10 mouse cellular contexts compared by ENCODE assay signal in the genomic region with DNA sequence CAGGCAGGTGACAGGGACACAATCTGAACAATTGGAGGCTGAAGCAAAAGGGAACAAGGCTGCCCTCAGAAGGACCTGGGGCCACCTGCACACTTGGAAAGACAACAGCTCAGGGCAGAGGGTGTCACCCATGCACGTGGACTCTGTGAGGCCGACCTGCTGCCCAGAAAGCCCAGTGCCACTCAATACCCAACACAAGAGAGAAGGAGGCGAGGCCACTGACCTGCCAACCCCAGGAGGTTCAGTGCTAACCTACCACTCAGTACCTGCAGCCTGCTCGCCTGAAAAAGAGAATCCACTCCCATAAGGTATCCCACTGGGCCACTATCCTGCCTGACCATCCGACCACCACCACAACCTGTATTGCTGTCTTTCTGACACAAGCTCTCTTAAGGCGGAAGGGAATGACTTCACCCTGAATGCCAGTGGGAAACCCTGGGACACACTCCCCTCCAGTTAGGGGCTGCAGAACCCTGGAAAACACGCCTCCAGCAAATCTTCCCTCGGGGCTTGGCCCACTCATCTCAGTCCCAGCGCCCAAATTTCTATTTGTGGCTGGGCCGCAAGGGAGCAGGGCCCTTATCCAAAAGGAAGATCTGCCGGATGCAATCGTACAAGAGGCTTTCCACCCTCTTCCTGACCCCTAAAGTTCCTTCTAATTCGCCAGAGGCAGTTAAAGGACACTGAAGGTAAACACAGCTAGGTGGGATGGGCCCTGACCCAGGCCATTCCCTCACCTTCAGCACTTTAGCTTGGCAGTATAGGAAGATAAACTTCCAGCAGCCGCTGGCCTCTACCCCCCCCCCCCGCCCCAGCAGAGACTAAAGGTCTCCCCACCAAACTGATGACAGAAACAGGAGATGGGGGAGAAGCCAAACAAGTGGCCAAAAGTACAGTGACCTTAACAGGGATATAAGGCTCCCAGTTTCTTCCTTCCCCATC. TPM values are rescaled to one million over a fixed set of nuclear protein-coding genes. Genes with fewer than 3 reads are reported as not detected.
A peak's percentile ranks its signal among the peaks of the same experiment; 100 is the strongest.
DNase-seq lines count a peak whose midpoint lies in the region; ATAC-seq and TF ChIP-seq lines count a peak whose summit lies in the region.
"Had no signal": no experiment of that assay in that cellular context is flagged by ENCODE, and none has a peak within 500 bp of the region (broad histone marks: within the 10 kb centered on the region; RNA-seq: fewer than 3 reads in every experiment).

No protein-coding gene starts in this region.

- no peak for TF ChIP-seq POLR2A in cerebellum, adult 2 months (IDR thresholded peaks at IDR 0.05; ENCODE audit: borderline replicate concordance, insufficient read depth, low read length)
- no peak for TF ChIP-seq POLR2A in kidney, adult 2 months (IDR thresholded peaks at IDR 0.05; ENCODE audit: low read depth, low read length)

- H3K9me3 ChIP-seq in kidney, embryonic 14.5 days (ENCODE audit: control insufficient read depth, low read length), result no peaks in the 10 kb centered on the region
- H3K9me3 ChIP-seq in G1E (replicated peaks), result peaks cover 6% of the 10 kb centered on the region
- no peaks in the 10 kb centered on the region for H3K9me3 ChIP-seq in liver, postnatal 0 days (ENCODE audit: low read length)

- H3K36me3 ChIP-seq in kidney, adult 2 months (ENCODE audit: control insufficient read depth, insufficient read depth, low read length), result no peaks in the 10 kb centered on the region
- H3K36me3 ChIP-seq in kidney, embryonic 14.5 days (ENCODE audit: control insufficient read depth, insufficient read depth, low read length), result no peaks in the 10 kb centered on the region
- H3K36me3 ChIP-seq in G1E (replicated peaks), result peaks cover 30% of the 10 kb centered on the region
- H3K36me3 ChIP-seq in liver, postnatal 0 days (replicated peaks; ENCODE audit: insufficient read depth, low read length), result no peaks in the 10 kb centered on the region

- no peak overlapping the region for H3K4me2 ChIP-seq in kidney, embryonic 14.5 days (replicated peaks; ENCODE audit: low read depth, low read length)
- H3K4me2 ChIP-seq in liver, postnatal 0 days (ENCODE audit: low read depth, low read length), result peak overlapping the region; percentile 90

- H3K4me1 ChIP-seq in cerebellum, adult 2 months (ENCODE audit: control insufficient read depth, insufficient read depth, low read length), result peaks cover 30% of the 10 kb centered on the region
- H3K4me1 ChIP-seq in kidney, adult 2 months (ENCODE audit: control insufficient read depth, insufficient read depth, low read length), result peaks cover 32% of the 10 kb centered on the region
- H3K4me1 ChIP-seq in kidney, embryonic 14.5 days (ENCODE audit: control insufficient read depth, insufficient read depth, low read length), result peaks cover 38% of the 10 kb centered on the region
- H3K4me1 ChIP-seq in G1E (ENCODE audit: insufficient read depth, low read depth, low read length), result peaks cover 92% of the 10 kb centered on the region
- H3K4me1 ChIP-seq in liver, postnatal 0 days (ENCODE audit: insufficient read depth), result peaks cover 21% of the 10 kb centered on the region

- TF ChIP-seq EP300 in liver, postnatal 0 days (IDR thresholded peaks at IDR 0.05; ENCODE audit: low read depth), result no peak

- TF ChIP-seq CTCF in cerebellum, adult 2 months (IDR thresholded peaks at IDR 0.05; ENCODE audit: borderline replicate concordance, insufficient read depth, low read depth, low read length), result no peak
- no peak for TF ChIP-seq CTCF in kidney, adult 2 months (conservative IDR thresholded peaks at IDR 0.05; ENCODE audit: insufficient read depth, insufficient read length, low read depth, low read length)
- no peak for TF ChIP-seq CTCF in G1E (IDR thresholded peaks at IDR 0.05; ENCODE audit: low read depth, low read length)
- no peak for TF ChIP-seq CTCF in liver, postnatal 0 days (IDR thresholded peaks at IDR 0.05; ENCODE audit: low read depth)

- 0 out of 2 replicates have a peak overlapping the region, but pooled peaks have one; percentile 28 for H3K27ac ChIP-seq in cerebellum, adult 2 months (ENCODE audit: insufficient read depth, low read length)
- peak overlapping the region; percentile 61 for H3K27ac ChIP-seq in kidney, adult 2 months (ENCODE audit: insufficient read depth, low read depth, low read length)
- H3K27ac ChIP-seq in kidney, embryonic 14.5 days (ENCODE audit: low read depth, low read length), result no peak overlapping the region
- peak overlapping the region; percentile 79 for H3K27ac ChIP-seq in liver, postnatal 0 days (ENCODE audit: low read depth)

- H3K9ac ChIP-seq in kidney, embryonic 14.5 days (ENCODE audit: low read depth, low read length), result no peak overlapping the region
- H3K9ac ChIP-seq in liver, postnatal 0 days (replicated peaks), result peak overlapping the region; percentile 64

- WGBS in cerebellum, adult 2 months, result 45% methylated on average over 15 of the region's 15 CpGs
- WGBS in kidney, adult 2 months, result 33% methylated on average over 15 of the region's 15 CpGs
- WGBS in kidney, embryonic 14.5 days, result 41% methylated on average over 15 of the region's 15 CpGs
- 40% methylated on average over 15 of the region's 15 CpGs for WGBS in liver, postnatal 0 days (ENCODE audit: insufficient replicate concordance)

- no peak for ATAC-seq in kidney, embryonic 14.5 days (ENCODE audit: low FRiP score, low TSS enrichment)
- no peak for ATAC-seq in G1E (ENCODE audit: extremely low read depth, insufficient number of reproducible peaks, low FRiP score, poor library complexity, severe bottlenecking)
- peak; percentile 18; the same call in 1 of the 2 replicates for ATAC-seq in liver, postnatal 0 days

- no peak for DNase-seq in cerebellum, adult 2 months
- no peak for DNase-seq in cerebellum, postnatal 4 days (ENCODE audit: low spot score in 2 of 2)
- DNase-seq in kidney, adult 2 months, result peak; percentile 52
- DNase-seq in G1E (ENCODE audit: low spot score), result no peak
- no peak for DNase-seq in liver, postnatal 0 days
- DNase-seq in thymus, postnatal 10 days (ENCODE audit: low spot score in 2 of 2), result no peak
- DNase-seq in spleen, adult 12 weeks (ENCODE audit: low spot score), result no peak
- DNase-seq: cerebellum, postnatal 14 days; midbrain, embryonic 14.5 days had no signal

- no peaks in the 10 kb centered on the region for H3K27me3 ChIP-seq in cerebellum, adult 2 months (ENCODE audit: control insufficient read depth, insufficient read depth, low read length)
- no peaks in the 10 kb centered on the region for H3K27me3 ChIP-seq in kidney, adult 2 months (replicated peaks; ENCODE audit: control insufficient read depth, insufficient read depth, low read length)
- H3K27me3 ChIP-seq in kidney, embryonic 14.5 days (ENCODE audit: control insufficient read depth, insufficient read depth, low read length), result peaks cover 23% of the 10 kb centered on the region
- H3K27me3 ChIP-seq in G1E (ENCODE audit: insufficient read depth, low read length), result no peaks in the 10 kb centered on the region; the same call in 1 of the 2 replicates
- peaks cover 45% of the 10 kb centered on the region for H3K27me3 ChIP-seq in liver, postnatal 0 days (ENCODE audit: insufficient read depth, low read length)

- peak overlapping the region; percentile 32 for H3K4me3 ChIP-seq in cerebellum, adult 2 months (replicated peaks; ENCODE audit: insufficient read depth, low read depth, low read length)
- peak overlapping the region; percentile 76 for H3K4me3 ChIP-seq in kidney, adult 2 months (ENCODE audit: insufficient read depth, low read depth, low read length)
- no peak overlapping the region for H3K4me3 ChIP-seq in kidney, embryonic 14.5 days (ENCODE audit: low read length)
- H3K4me3 ChIP-seq in G1E (ENCODE audit: low read depth, low read length), result peak overlapping the region; percentile 83
- peak overlapping the region; percentile 59 for H3K4me3 ChIP-seq in liver, postnatal 0 days (ENCODE audit: low read depth, low read length)

RNA-seq across cellular contexts. Expression of gene C77080, which starts 14.6 kb away (rescaled TPM):
- polyA plus RNA-seq in cerebellum, adult 2 months (2012; rRNA removed), result 15.6 and 18.5 TPM in 2 replicates
- 39.3 and 45.5 TPM in 2 replicates for polyA plus RNA-seq in kidney, adult 2 months (2012; rRNA removed)
- polyA plus RNA-seq in kidney, embryonic 14.5 days (2014; fragmentation: Nextera tagmentation; extraction: Ambion mirVana), result 7.3 and 7.8 TPM in 2 replicates
- 67.9 and 76.6 TPM in 2 replicates for total RNA-seq in G1E (2014; fragmentation: Nextera tagmentation)
- total RNA-seq in G1E (2017), result 22.0 and 23.6 TPM in 2 replicates
- 182 and 196 TPM in 2 replicates for polyA plus RNA-seq in G1E (2012)
- polyA plus RNA-seq in liver, postnatal 0 days (2015; fragmentation: Nextera tagmentation; extraction: Ambion mirVana), result 1.4 and 1.8 TPM in 2 replicates

RNA-seq across cellular contexts. Expression of gene Sync, which starts 40.8 kb away (rescaled TPM):
- polyA plus RNA-seq in cerebellum, adult 2 months (2012; rRNA removed), result 1.00 and 1.4 TPM in 2 replicates
- 0.46 and 0.69 TPM in 2 replicates for polyA plus RNA-seq in kidney, adult 2 months (2012; rRNA removed)
- polyA plus RNA-seq in kidney, embryonic 14.5 days (2014; fragmentation: Nextera tagmentation; extraction: Ambion mirVana), result 0.63 and 0.84 TPM in 2 replicates
- total RNA-seq in G1E (2014; fragmentation: Nextera tagmentation) (17.2 and 18.7 TPM in 2 replicates), G1E (2017) (2.1 TPM in 2 replicates)
- 6.1 and 6.9 TPM in 2 replicates for polyA plus RNA-seq in G1E (2012)
- polyA plus RNA-seq in liver, postnatal 0 days (2015; fragmentation: Nextera tagmentation; extraction: Ambion mirVana), result 0.15 TPM in 1 of 2 replicates, not detected in the other

RNA-seq across cellular contexts. Expression of gene Yars, which starts 57.1 kb away (rescaled TPM):
- polyA plus RNA-seq in cerebellum, adult 2 months (2012; rRNA removed), result 104 and 107 TPM in 2 replicates
- 16.3 and 17.4 TPM in 2 replicates for polyA plus RNA-seq in kidney, adult 2 months (2012; rRNA removed)
- 68.4 and 92.6 TPM in 2 replicates for polyA plus RNA-seq in kidney, embryonic 14.5 days (2014; fragmentation: Nextera tagmentation; extraction: Ambion mirVana)
- 106 and 115 TPM in 2 replicates for total RNA-seq in G1E (2014; fragmentation: Nextera tagmentation)
- 74.5 and 79.1 TPM in 2 replicates for total RNA-seq in G1E (2017)
- polyA plus RNA-seq in G1E (2012), result 65.8 and 74.8 TPM in 2 replicates
- 23.0 and 25.7 TPM in 2 replicates for polyA plus RNA-seq in liver, postnatal 0 days (2015; fragmentation: Nextera tagmentation; extraction: Ambion mirVana)

RNA-seq across cellular contexts. Expression of gene S100pbp, which starts 57.1 kb away (rescaled TPM):
- polyA plus RNA-seq in cerebellum, adult 2 months (2012; rRNA removed), result 28.5 and 31.3 TPM in 2 replicates
- 12.6 and 13.6 TPM in 2 replicates for polyA plus RNA-seq in kidney, adult 2 months (2012; rRNA removed)
- 17.3 and 28.9 TPM in 2 replicates for polyA plus RNA-seq in kidney, embryonic 14.5 days (2014; fragmentation: Nextera tagmentation; extraction: Ambion mirVana)
- total RNA-seq in G1E (2014; fragmentation: Nextera tagmentation) (124 and 145 TPM in 2 replicates), G1E (2017) (47.9 and 57.6 TPM in 2 replicates)
- polyA plus RNA-seq in G1E (2012), result 3.4 and 4.5 TPM in 2 replicates
- polyA plus RNA-seq in liver, postnatal 0 days (2015; fragmentation: Nextera tagmentation; extraction: Ambion mirVana), result 3.5 and 3.6 TPM in 2 replicates
